Mouse (Mus musculus) MEL (cell line): ENCODE measurements around the gene 9430097D07Rik. TPM values are rescaled to one million over a fixed set of nuclear protein-coding genes. Genes with fewer than 3 reads are reported as not detected.

Experiments used
- DNase-seq: peaks from one replicate; pipeline ENCODE4 v3.0.0; 2011; ENCODE audit warnings: low read depth, low spot score
- H3K27ac ChIP-seq: 2 replicates; pipeline ENCODE4 v1.5.1; 2012; ENCODE audit warnings: low read depth, mild to moderate bottlenecking, control low read depth, low read length, moderate library complexity; ENCODE audit not compliant: control insufficient read depth
- H3K27me3 ChIP-seq, 2 experiments: fragments of 150-350 bp in 1 of 2; sonication (generic) in 1 of 2; 2 replicates each; pipeline ENCODE4 v1.6.1; 2012; ENCODE audit warnings: low read length in 2 of 2, mild to moderate bottlenecking in 2 of 2, improper control_type of control experiment in 1 of 2, moderate library complexity in 1 of 2; ENCODE audit not compliant: insufficient read depth in 2 of 2, control insufficient read depth in 1 of 2
- H3K36me3 ChIP-seq, 2 experiments: 2 replicates each; pipeline ENCODE4 v1.6.1; 2012 to 2014; ENCODE audit warnings: low read length in 2 of 2, improper control_type of control experiment in 1 of 2, inconsistent platforms in 1 of 2, mild to moderate bottlenecking in 1 of 2; ENCODE audit not compliant: insufficient read depth in 2 of 2, control insufficient read depth in 1 of 2
- H3K4me1 ChIP-seq, 2 experiments: fragments of 150-350 bp in 1 of 2; sonication (generic) in 1 of 2; 2 replicates each; pipeline ENCODE4 v1.6.1; 2012; ENCODE audit warnings: low read length in 2 of 2, improper control_type of control experiment in 1 of 2, mild to moderate bottlenecking in 1 of 2; ENCODE audit not compliant: insufficient read depth in 2 of 2, control insufficient read depth in 1 of 2
- H3K4me3 ChIP-seq, 2 experiments: fragments of 150-350 bp in 1 of 2; sonication (generic) in 1 of 2; 2 replicates each; pipeline ENCODE4 v1.5.1; 2012; ENCODE audit warnings: low read depth in 2 of 2, low read length in 2 of 2, mild to moderate bottlenecking in 2 of 2, moderate library complexity in 2 of 2, control low read depth in 1 of 2, improper control_type of control experiment in 1 of 2; ENCODE audit not compliant: control insufficient read depth in 1 of 2, insufficient read depth in 1 of 2
- H3K79me2 ChIP-seq: 2 replicates; pipeline ENCODE4 v1.6.1; 2012; ENCODE audit warnings: mild to moderate bottlenecking, low read length, moderate library complexity; ENCODE audit not compliant: control insufficient read depth, poor library complexity, insufficient read depth
- H3K9ac ChIP-seq: 2 replicates; pipeline ENCODE4 v1.6.1; 2012; ENCODE audit warnings: low read depth, mild to moderate bottlenecking, control low read depth, low read length, moderate library complexity; ENCODE audit not compliant: control insufficient read depth, poor library complexity, severe bottlenecking
- H3K9me3 ChIP-seq: fragments of 150-350 bp; sonication (generic); replicated peaks from 2 replicates; pipeline ENCODE4 v1.6.1; 2012; ENCODE audit warnings: mild to moderate bottlenecking, low read length, improper control_type of control experiment, moderate library complexity; ENCODE audit not compliant: insufficient read depth
- BHLHE40 ChIP-seq: IDR thresholded peaks from 2 replicates; pipeline ENCODE4 v1.6.1; 2012; ENCODE audit warnings: low read depth, mild to moderate bottlenecking, inconsistent platforms, low read length, improper control_type of control experiment, borderline replicate concordance
- CHD1 ChIP-seq: IDR thresholded peaks from 2 replicates; pipeline ENCODE4 v1.6.1; 2012; ENCODE audit warnings: low read depth, mild to moderate bottlenecking, inconsistent platforms, low read length, improper control_type of control experiment
- CHD2 ChIP-seq: IDR thresholded peaks from 2 replicates; pipeline ENCODE4 v1.6.1; 2011; ENCODE audit warnings: low read length, improper control_type of control experiment
- CTCF ChIP-seq, 3 experiments: IDR thresholded peaks in 2 of 3; conservative IDR thresholded peaks in 1 of 3; 2 replicates each; pipeline ENCODE4 v1.5.1; 2011 to 2012; ENCODE audit warnings: low read length in 3 of 3, low read depth in 2 of 3, mild to moderate bottlenecking in 2 of 3, improper control_type of control experiment in 1 of 3, inconsistent platforms in 1 of 3, mixed read lengths in 1 of 3, moderate library complexity in 1 of 3; ENCODE audit not compliant: control insufficient read depth in 1 of 3, insufficient read depth in 1 of 3, poor library complexity in 1 of 3, severe bottlenecking in 1 of 3
- ELF1 ChIP-seq: IDR thresholded peaks from 2 replicates; pipeline ENCODE4 v1.6.1; 2014; ENCODE audit warnings: low read depth, mild to moderate bottlenecking, inconsistent platforms, low read length, improper control_type of control experiment, moderate library complexity
- EP300 ChIP-seq, 2 experiments: IDR thresholded peaks; 2 replicates each; pipeline ENCODE4 v1.6.1; 2011; ENCODE audit warnings: improper control_type of control experiment in 2 of 2, low read length in 2 of 2, low read depth in 1 of 2, mild to moderate bottlenecking in 1 of 2
- ETS1 ChIP-seq: IDR thresholded peaks from 2 replicates; pipeline ENCODE4 v1.6.1; 2012; ENCODE audit warnings: low read depth, mild to moderate bottlenecking, inconsistent platforms, low read length, improper control_type of control experiment, moderate library complexity
- GABPA ChIP-seq: IDR thresholded peaks from 2 replicates; pipeline ENCODE4 v1.6.1; 2012; ENCODE audit warnings: low read depth, mild to moderate bottlenecking, inconsistent platforms, low read length, improper control_type of control experiment, moderate library complexity
- GATA1 ChIP-seq: IDR thresholded peaks from 2 replicates; pipeline ENCODE4 v1.6.1; 2011; ENCODE audit warnings: low read depth, low read length, improper control_type of control experiment
- HCFC1 ChIP-seq: IDR thresholded peaks from 2 replicates; pipeline ENCODE4 v1.6.1; 2012; ENCODE audit warnings: low read depth, mild to moderate bottlenecking, inconsistent platforms, low read length, improper control_type of control experiment, moderate library complexity
- JUND ChIP-seq: IDR thresholded peaks from 2 replicates; pipeline ENCODE4 v1.6.1; 2011; ENCODE audit warnings: low read depth, mild to moderate bottlenecking, improper control_type of control experiment, low read length
- KAT2A ChIP-seq: conservative IDR thresholded peaks from 2 replicates; pipeline ENCODE4 v1.6.1; 2012; ENCODE audit warnings: low read depth, low read length, improper control_type of control experiment, inconsistent platforms
- MAFK ChIP-seq: IDR thresholded peaks from 2 replicates; pipeline ENCODE4 v1.6.1; 2011; ENCODE audit warnings: low read depth, mild to moderate bottlenecking, low read length, improper control_type of control experiment, borderline replicate concordance
- MEF2A ChIP-seq: IDR thresholded peaks from 2 replicates; pipeline ENCODE4 v1.6.1; 2014; ENCODE audit warnings: low read depth, mild to moderate bottlenecking, inconsistent platforms, low read length, improper control_type of control experiment; ENCODE audit not compliant: poor library complexity, insufficient replicate concordance, severe bottlenecking; ENCODE audit errors: extremely low read depth
- MXI1 ChIP-seq: IDR thresholded peaks from 2 replicates; pipeline ENCODE4 v1.6.1; 2011; ENCODE audit warnings: mild to moderate bottlenecking, low read depth, low read length, improper control_type of control experiment
- MYB ChIP-seq: IDR thresholded peaks from 2 replicates; pipeline ENCODE4 v1.6.1; 2011; ENCODE audit warnings: mild to moderate bottlenecking, low read depth, low read length, improper control_type of control experiment
- MYC ChIP-seq: IDR thresholded peaks from 2 replicates; pipeline ENCODE4 v1.6.1; 2011; ENCODE audit warnings: low read depth, mild to moderate bottlenecking, low read length, improper control_type of control experiment, moderate library complexity
- NELFE ChIP-seq: IDR thresholded peaks from 2 replicates; pipeline ENCODE4 v1.6.1; 2011; ENCODE audit warnings: low read depth, low read length, improper control_type of control experiment
- POLR2A ChIP-seq, 2 experiments: IDR thresholded peaks; 2 replicates each; pipeline ENCODE4 v1.6.1; 2011 to 2012; ENCODE audit warnings: low read length in 2 of 2, mild to moderate bottlenecking in 2 of 2, control low read depth in 1 of 2, improper control_type of control experiment in 1 of 2, low read depth in 1 of 2, moderate library complexity in 1 of 2; ENCODE audit not compliant: control insufficient read depth in 1 of 2, insufficient read depth in 1 of 2, poor library complexity in 1 of 2
- POLR2AphosphoS2 ChIP-seq: IDR thresholded peaks from 2 replicates; pipeline ENCODE4 v1.6.1; 2011; ENCODE audit warnings: low read length, improper control_type of control experiment
- POLR2AphosphoS5 ChIP-seq: IDR thresholded peaks from 2 replicates; pipeline ENCODE4 v1.6.1; 2012; ENCODE audit warnings: low read depth, borderline replicate concordance, mild to moderate bottlenecking, inconsistent platforms, low read length, moderate library complexity, mixed read lengths
- RCOR1 ChIP-seq: IDR thresholded peaks from 2 replicates; pipeline ENCODE4 v1.6.1; 2012; ENCODE audit warnings: low read depth, mild to moderate bottlenecking, inconsistent platforms, low read length, improper control_type of control experiment
- SIN3A ChIP-seq: IDR thresholded peaks from 2 replicates; pipeline ENCODE4 v1.6.1; 2012; ENCODE audit warnings: low read length, improper control_type of control experiment, inconsistent platforms
- SMC3 ChIP-seq: IDR thresholded peaks from 2 replicates; pipeline ENCODE4 v1.6.1; 2011; ENCODE audit warnings: low read depth, low read length, improper control_type of control experiment
- TAL1 ChIP-seq: IDR thresholded peaks from 2 replicates; pipeline ENCODE4 v1.6.1; 2012; ENCODE audit warnings: mild to moderate bottlenecking, inconsistent platforms, low read length, moderate library complexity, mixed read lengths
- TCF12 ChIP-seq: IDR thresholded peaks from 2 replicates; pipeline ENCODE4 v1.6.1; 2014; ENCODE audit warnings: low read depth, mild to moderate bottlenecking, inconsistent platforms, low read length, improper control_type of control experiment, moderate library complexity
- UBTF ChIP-seq: IDR thresholded peaks from 2 replicates; pipeline ENCODE4 v1.6.1; 2012; ENCODE audit warnings: low read depth, mild to moderate bottlenecking, inconsistent platforms, low read length, improper control_type of control experiment, moderate library complexity, borderline replicate concordance; ENCODE audit not compliant: insufficient read depth
- USF1 ChIP-seq: IDR thresholded peaks from 2 replicates; pipeline ENCODE4 v1.6.1; 2014; ENCODE audit warnings: low read depth, mild to moderate bottlenecking, inconsistent platforms, low read length, improper control_type of control experiment, moderate library complexity
- USF2 ChIP-seq, 2 experiments: IDR thresholded peaks; 2 replicates each; pipeline ENCODE4 v1.6.1; 2011 to 2012; ENCODE audit warnings: improper control_type of control experiment in 2 of 2, low read length in 2 of 2, borderline replicate concordance in 1 of 2, inconsistent platforms in 1 of 2, low read depth in 1 of 2, mild to moderate bottlenecking in 1 of 2; ENCODE audit not compliant: insufficient read depth in 1 of 2
- ZKSCAN1 ChIP-seq: IDR thresholded peaks from 2 replicates; pipeline ENCODE4 v1.6.1; 2012; ENCODE audit warnings: low read depth, mild to moderate bottlenecking, inconsistent platforms, low read length, improper control_type of control experiment, moderate library complexity
- polyA plus RNA-seq, 2 experiments: library from polyadenylated mRNA; stranded (reverse) in 1 of 2; unstranded in 1 of 2; fragments of >175 nt in 1 of 2; fragments of >200 nt in 1 of 2; gene quantifications; 2 replicates each; pipeline versions ENCODE4 v1.2.1 to v1.2.4; 2012; ENCODE audit warnings: low replicate concordance in 2 of 2, low read depth in 1 of 2; ENCODE audit not compliant: insufficient read length in 2 of 2, insufficient read depth in 1 of 2, missing spikeins in 1 of 2
- total RNA-seq: library from RNA; depleted of rRNA; stranded (reverse); fragments of 300-350 nt; gene quantifications from 2 replicates; pipeline ENCODE4 v1.2.3, GENCODE M21; 2012

9430097D07Rik gene
- total and polyA plus RNA-seq, 3 experiments, result 0.11 to 0.12 TPM; not detected in 1

- TF ChIP-seq SIN3A, result peak; percentile 86
- TF ChIP-seq BHLHE40, result peak; percentile 88
- TF ChIP-seq ETS1, result 0 out of 2 replicates have a peak, but pooled peaks have one; percentile 34
- no peak for TF ChIP-seq ZKSCAN1
- TF ChIP-seq NELFE, result peak; percentile 62
These were observed 7.6 kb upstream of the 9430097D07Rik start (continued) for GRCm38 (mm10) chr2:32582830-32583799.

- H3K9me3 ChIP-seq, result no peaks in the 10 kb centered on the region
- no peak for TF ChIP-seq GATA1
- peak in 2 of 3 experiments; percentile 28 to 43; a peak in 4 of 6 replicates for TF ChIP-seq CTCF (IDR thresholded peaks at IDR 0.05 in 2 of 3, conservative IDR thresholded peaks at IDR 0.05 in 1 of 3; ENCODE audit: control insufficient read depth in 1 of 3, insufficient read depth in 1 of 3, low read depth in 2 of 3, low read length in 3 of 3, poor library complexity in 1 of 3, severe bottlenecking in 1 of 3)
- no peak for TF ChIP-seq MEF2A
- peak; percentile 59; the same call in 1 of the 2 replicates for TF ChIP-seq RCOR1
- no peak for TF ChIP-seq USF2 (IDR thresholded peaks at IDR 0.05; ENCODE audit: borderline replicate concordance in 1 of 2, insufficient read depth in 1 of 2, low read depth in 1 of 2, low read length in 2 of 2)
- TF ChIP-seq BHLHE40, result no peak
- TF ChIP-seq ELF1, result no peak
- TF ChIP-seq CHD1, result no peak
- 0 out of 2 replicates have a peak, but pooled peaks have one; percentile 18 for TF ChIP-seq HCFC1
- TF ChIP-seq ETS1, result no peak
- TF ChIP-seq EP300 (IDR thresholded peaks at IDR 0.05; ENCODE audit: low read depth in 1 of 2, low read length in 2 of 2), result no peak
- peak; percentile 33; the same call in 1 of the 2 replicates for TF ChIP-seq MXI1
- no peak for TF ChIP-seq POLR2AphosphoS2
- no peak for TF ChIP-seq MAFK
- TF ChIP-seq TCF12, result no peak; the same call in 1 of the 2 replicates
- TF ChIP-seq UBTF, result no peak
- TF ChIP-seq KAT2A, result no peak
- peak; percentile 72; the same call in 1 of the 2 replicates for TF ChIP-seq CHD2
- TF ChIP-seq MYB, result no peak
- no peak for TF ChIP-seq TAL1
- TF ChIP-seq SMC3, result no peak
- TF ChIP-seq GABPA, result no peak
- peak in 1 of 2 experiments; percentile 51; a peak in 2 of 4 replicates for TF ChIP-seq POLR2A (IDR thresholded peaks at IDR 0.05; ENCODE audit: control insufficient read depth in 1 of 2, insufficient read depth in 1 of 2, low read depth in 1 of 2, low read length in 2 of 2, poor library complexity in 1 of 2)
- TF ChIP-seq MYC, result no peak
- no peak for TF ChIP-seq JUND
- TF ChIP-seq POLR2AphosphoS5, result no peak
- no peak for TF ChIP-seq USF1
These were observed 6.1 kb upstream of the 9430097D07Rik start for GRCm38 (mm10) chr2:32581450-32582095.

More at GRCm38 (mm10) chr2:32581450-32582095, 6.1 kb upstream of the 9430097D07Rik start:
- Histone ChIP-seq H3K27me3 (no peaks in the 10 kb centered on the region), H3K36me3 (peaks cover 0 to 13% of the 10 kb centered on the region in 2 experiments; a peak in 2 of 4 replicates), H3K9ac (peak overlapping the region; percentile 33), H3K4me3 (peak overlapping the region; percentile 53 to 56), H3K79me2 (no peaks in the 10 kb centered on the region; the same call in 1 of the 2 replicates), H3K4me1 (peaks cover 0 to 22% of the 10 kb centered on the region in 2 experiments; a peak in 1 of 4 replicates), H3K27ac (peak overlapping the region; percentile 15; the same call in 1 of the 2 replicates)
- peak; percentile 94 for DNase-seq
